Mouse (Mus musculus) heart, adult 9 months (tissue): ENCODE measurements at regions not wholly inside any gene's neighbourhood (a gene's known extent, or its start where the extent isn't known, plus 50 kb on each side); places are given as distances from the start of the nearest gene placed in this dataset.
"Not testable (repeated sequence)": the region's sequence is repeated elsewhere in the genome, so short reads cannot be mapped to it uniquely, and the experiment has no call there.

Source experiments
- DNase-seq, 2 experiments: peaks; one replicate each; pipeline ENCODE4 v3.0.0; 2022; ENCODE audit warnings: low spot score in 2 of 2

GRCm38 (mm10) chr12:29280081-29280788 lies 247.9 kb upstream of the Myt1l start:
- no peak for DNase-seq

- DNase-seq: no peak
Measured at GRCm38 (mm10) chr12:29280861-29281630, 247.1 kb upstream of the Myt1l start.

GRCm38 (mm10) chr12:29288801-29289200 lies 239.4 kb upstream of the Myt1l start:
- DNase-seq: peak; percentile 3 to 20

GRCm38 (mm10) chr12:29290591-29291351 lies 237.4 kb upstream of the Myt1l start:
- peak; percentile 97 for DNase-seq

- DNase-seq: no peak
Measured at GRCm38 (mm10) chr12:29297984-29298383, 230.2 kb upstream of the Myt1l start.

GRCm38 (mm10) chr12:29315636-29316035 lies 212.5 kb upstream of the Myt1l start:
- no peak for DNase-seq

GRCm38 (mm10) chr12:29321468-29321867 lies 206.7 kb upstream of the Myt1l start:
- DNase-seq: no peak

- DNase-seq: no peak
Measured at GRCm38 (mm10) chr12:29323534-29323933, 204.7 kb upstream of the Myt1l start.

- DNase-seq: no peak
Measured at GRCm38 (mm10) chr12:29335839-29336469, 192.2 kb upstream of the Myt1l start.

GRCm38 (mm10) chr12:29337336-29337735 lies 190.8 kb upstream of the Myt1l start:
- DNase-seq: no peak

- DNase-seq: no peak
Measured at GRCm38 (mm10) chr12:29341388-29341995, 186.7 kb upstream of the Myt1l start.

GRCm38 (mm10) chr12:29343147-29343852 lies 184.9 kb upstream of the Myt1l start:
- no peak for DNase-seq

GRCm38 (mm10) chr12:29348698-29349097 lies 179.5 kb upstream of the Myt1l start:
- DNase-seq: peak; percentile 31 to 57

GRCm38 (mm10) chr12:29349146-29349850 lies 178.9 kb upstream of the Myt1l start:
- DNase-seq: no peak

GRCm38 (mm10) chr12:29353777-29354496 lies 174.2 kb upstream of the Myt1l start:
- DNase-seq: no peak

- no peak for DNase-seq
Measured at GRCm38 (mm10) chr12:29354816-29355215, 173.4 kb upstream of the Myt1l start.

- DNase-seq: no peak
Measured at GRCm38 (mm10) chr12:29356681-29357397, 171.3 kb upstream of the Myt1l start.

- DNase-seq: no peak
Measured at GRCm38 (mm10) chr12:29361236-29361635, 166.9 kb upstream of the Myt1l start.

GRCm38 (mm10) chr12:29367741-29368106 lies 160.5 kb upstream of the Myt1l start:
- not testable (repeated sequence) for DNase-seq
